Mouse (Mus musculus) ES-CJ7 (cell line): ENCODE measurements around the gene Cbfa2t3.
"Not testable (repeated sequence)": the region's sequence is repeated elsewhere in the genome, so short reads cannot be mapped to it uniquely, and the experiment has no call there.

Source experiments
- DNase-seq: peaks from one replicate; pipeline ENCODE4 v3.0.0; 2011; ENCODE audit warnings: low read depth, low spot score

The Cbfa2t3 gene

GRCm38 (mm10) chr8:122639521-122640248 lies 59.2 kb downstream of the Cbfa2t3 start:
- DNase-seq, result no peak

GRCm38 (mm10) chr8:122638601-122639000 lies 60.3 kb downstream of the Cbfa2t3 start:
- DNase-seq, result no peak

DNA sequence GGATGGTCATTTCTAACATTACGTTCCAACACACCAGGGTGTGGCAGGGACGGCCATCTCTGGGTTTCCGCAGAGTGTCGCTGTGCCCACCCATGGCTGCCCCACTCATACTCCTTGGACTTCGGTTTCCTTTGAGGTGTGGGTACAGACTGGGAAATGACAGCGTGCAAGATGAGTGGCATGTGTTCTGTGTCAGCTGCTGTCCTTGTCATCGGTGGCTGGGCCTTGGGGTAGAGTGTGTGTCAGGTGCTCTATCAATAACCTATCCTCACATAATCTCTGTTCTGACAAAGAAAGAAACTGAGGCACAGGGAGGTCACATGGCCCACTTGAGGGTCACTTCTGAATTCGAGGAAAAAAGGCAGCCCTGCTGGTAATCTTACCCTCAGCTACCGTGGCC lies 61.7 kb downstream of the Cbfa2t3 start:
- no peak for DNase-seq

GRCm38 (mm10) chr8:122636803-122637175 lies 62.1 kb downstream of the Cbfa2t3 start:
- no peak for DNase-seq

- no peak for DNase-seq
Observed at GRCm38 (mm10) chr8:122635878-122636802, 62.8 kb downstream of the Cbfa2t3 start.

DNA sequence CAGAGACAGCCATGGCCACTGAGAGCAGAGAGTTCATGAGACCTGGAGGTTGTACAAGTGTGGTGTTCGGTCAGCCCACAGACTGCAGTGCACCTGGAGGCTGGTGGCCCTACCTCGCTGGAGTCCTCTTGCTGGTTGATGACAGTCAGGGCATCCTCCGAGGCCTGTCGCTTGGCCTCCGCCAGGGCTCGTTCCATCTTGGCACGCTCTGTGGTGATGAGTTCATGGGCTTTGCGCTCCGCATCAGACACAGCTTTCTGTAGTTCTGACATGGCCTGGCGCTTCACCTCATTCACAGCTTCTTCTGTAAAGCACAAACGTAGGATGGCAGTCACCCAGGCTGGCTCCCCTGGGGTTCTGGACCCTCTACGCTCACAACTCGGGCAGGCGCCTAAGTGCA lies 65.7 kb downstream of the Cbfa2t3 start:
- no peak for DNase-seq

GRCm38 (mm10) chr8:122632134-122632533 lies 66.8 kb downstream of the Cbfa2t3 start:
- DNase-seq, result not testable (repeated sequence)

- DNase-seq, result no peak
Observed at GRCm38 (mm10) chr8:122630696-122631095, 68.2 kb downstream of the Cbfa2t3 start.

GRCm38 (mm10) chr8:122629388-122629787 lies 69.5 kb downstream of the Cbfa2t3 start:
- peak; percentile 55 for DNase-seq

GRCm38 (mm10) chr8:122626896-122627295 lies 72.0 kb downstream of the Cbfa2t3 start:
- DNase-seq, result no peak

- no peak for DNase-seq
Observed at GRCm38 (mm10) chr8:122625811-122626210, 73.1 kb downstream of the Cbfa2t3 start.

DNA sequence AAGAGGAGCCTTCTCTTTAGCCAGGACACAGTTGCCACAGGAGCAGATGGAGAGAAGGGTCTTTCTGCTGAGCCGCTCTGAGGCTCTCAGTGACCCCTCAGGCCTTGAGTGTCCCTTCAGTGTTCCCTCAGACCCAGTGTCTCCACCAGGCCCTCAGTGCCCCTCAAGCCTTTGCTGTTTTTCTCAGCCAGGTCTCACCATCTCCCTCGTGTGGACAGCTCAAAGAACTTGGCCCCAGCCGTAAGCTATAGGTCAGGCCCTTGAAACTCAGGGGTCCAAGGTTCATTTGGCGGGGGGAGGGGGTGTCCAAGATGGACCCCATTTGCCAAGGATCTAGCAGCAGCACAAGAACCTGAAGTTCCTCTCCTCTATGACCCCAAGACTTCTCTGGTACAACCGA lies 74.3 kb downstream of the Cbfa2t3 start:
- DNase-seq, result no peak

DNA sequence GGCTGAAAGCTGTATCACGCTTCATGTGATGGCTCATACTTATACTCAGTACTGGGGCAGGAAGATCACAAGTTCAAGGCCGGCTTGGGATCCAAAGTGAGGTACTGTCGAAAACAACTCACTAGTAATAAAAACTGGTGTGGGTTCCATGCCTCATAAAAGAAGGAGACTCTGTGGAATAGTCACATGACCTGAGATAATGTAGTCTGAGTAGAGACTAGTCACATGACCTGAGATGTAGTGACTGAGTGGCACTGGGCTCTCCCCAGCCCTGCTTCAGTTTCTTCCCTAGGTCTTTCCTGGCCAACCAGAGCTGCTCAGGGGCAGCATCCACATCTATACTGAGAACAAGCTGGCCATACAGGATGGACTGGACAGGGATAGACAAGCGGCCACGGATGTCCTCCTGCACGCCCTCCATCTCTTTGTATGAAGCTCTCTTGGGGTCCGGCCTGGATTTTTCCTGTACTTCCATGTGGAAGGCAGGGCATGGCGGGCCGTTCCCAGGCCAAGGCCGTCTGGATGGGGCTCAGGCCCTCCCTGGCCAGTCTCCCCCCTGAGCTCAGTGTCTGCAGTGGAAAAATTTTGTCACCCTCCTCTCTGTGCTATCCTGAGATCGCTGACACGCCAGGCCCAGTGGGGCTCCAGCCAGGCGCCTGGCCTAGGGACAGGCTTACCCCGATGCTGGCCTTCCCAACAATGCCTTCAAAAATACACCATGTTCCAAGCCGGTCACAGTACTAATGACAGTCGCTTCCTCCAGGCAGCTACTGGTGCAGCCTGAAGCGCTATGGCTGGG lies 74.9 kb downstream of the Cbfa2t3 start:
- DNase-seq, result no peak

- no peak for DNase-seq
Observed at GRCm38 (mm10) chr8:122622727-122623126, 76.2 kb downstream of the Cbfa2t3 start, which contains the start of gene Pabpn1l. Pabpn1l (minus strand) TSS chr8:122622739.

DNA sequence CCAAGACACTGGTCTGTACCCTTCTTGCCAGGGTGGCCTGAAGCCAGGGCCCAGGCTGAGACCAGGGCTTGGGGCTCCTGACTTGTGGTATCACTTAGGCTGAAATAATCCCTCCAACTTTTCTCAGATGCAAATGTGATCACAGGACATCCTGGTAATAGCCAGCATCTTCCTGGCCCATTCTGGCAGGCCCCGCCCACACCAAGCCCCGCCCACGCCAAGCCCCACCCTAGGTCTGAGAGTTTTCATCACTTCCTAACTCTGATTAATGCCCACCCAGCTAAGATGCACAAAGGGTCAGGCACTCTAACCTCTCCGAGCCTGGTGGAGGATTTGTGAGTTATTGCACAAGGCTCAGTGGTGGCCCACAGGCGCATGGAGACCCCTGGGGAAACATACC lies 78.5 kb downstream of the Cbfa2t3 start:
- DNase-seq, result no peak

- no peak for DNase-seq
Observed at GRCm38 (mm10) chr8:122618660-122619378, 80.1 kb downstream of the Cbfa2t3 start.

- DNase-seq, result peak; percentile 52
Observed at GRCm38 (mm10) chr8:122617947-122618546, 80.9 kb downstream of the Cbfa2t3 start.

- no peak for DNase-seq
Observed at GRCm38 (mm10) chr8:122616181-122616905, 82.6 kb downstream of the Cbfa2t3 start.

- DNase-seq, result peak; percentile 99
Observed at GRCm38 (mm10) chr8:122611295-122612133, 87.4 kb downstream of the Cbfa2t3 start, which contains the start of the genes Galns and Trappc2l. Galns (minus strand) TSS chr8:122611463. Trappc2l (plus strand) TSS chr8:122611640.
